Mouse (Mus musculus) MN1 (cell line): ENCODE results near the gene 3110040M04Rik.
"Not testable (repeated sequence)": the region's sequence is repeated elsewhere in the genome, so short reads cannot be mapped to it uniquely, and the experiment has no call there.

ENCODE experiments used
- DNase-seq: peaks from one replicate; pipeline ENCODE4 v3.0.0-alpha.2; 2016; ENCODE audit warnings: low spot score

The 3110040M04Rik gene

GRCm38 (mm10) chr1:151192739-151193138 lies 11.2 kb upstream of the 3110040M04Rik start:
- not testable (repeated sequence) for DNase-seq

- DNase-seq, result not testable (repeated sequence)
These were observed 7.9 kb upstream of the 3110040M04Rik start for GRCm38 (mm10) chr1:151195986-151196385.

DNA sequence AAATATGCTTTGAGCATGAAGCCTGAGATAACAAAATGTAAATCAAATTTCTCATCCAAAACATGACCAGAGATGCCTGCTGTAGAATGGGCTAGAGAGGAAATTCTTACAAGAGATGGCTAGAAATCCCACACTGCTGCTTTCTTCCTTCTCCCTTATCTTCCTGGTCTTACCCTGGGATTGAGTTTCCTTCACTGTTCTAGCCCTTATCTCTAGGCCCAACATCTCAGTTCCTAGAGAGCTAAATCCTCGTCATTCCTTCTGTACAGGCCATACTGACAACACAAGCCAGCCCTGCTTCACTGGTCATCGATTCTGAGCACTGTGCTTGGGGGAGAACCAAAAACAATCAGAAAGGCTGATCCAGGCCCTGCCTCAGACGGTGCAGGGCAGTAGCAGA lies 7.2 kb upstream of the 3110040M04Rik start:
- not testable (repeated sequence) for DNase-seq

DNA sequence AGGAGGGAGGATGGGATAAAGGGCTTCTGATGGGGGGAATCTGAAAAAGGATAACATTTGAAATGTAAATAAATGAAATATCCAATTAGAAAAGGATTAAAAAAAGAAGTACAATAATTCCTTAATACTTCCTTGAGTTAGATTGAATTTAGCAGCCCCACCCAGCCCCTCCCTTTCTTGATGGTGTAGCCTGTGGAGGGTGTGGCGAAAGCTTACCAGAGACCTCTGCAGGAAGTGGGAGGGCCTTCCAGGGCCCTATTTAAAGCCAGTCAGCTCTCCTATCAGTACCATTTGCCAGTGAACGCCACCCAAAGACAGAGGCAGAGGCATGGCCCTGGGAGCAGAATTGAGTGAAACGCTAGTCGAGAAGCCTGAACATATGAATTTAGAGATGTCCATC lies 5.8 kb upstream of the 3110040M04Rik start, which contains the start of gene Gm47995:
Gene Gm47995 (plus strand): TSS at position 329 of the 400 bp plus-strand sequence.
- DNase-seq, result not testable (repeated sequence)

DNA sequence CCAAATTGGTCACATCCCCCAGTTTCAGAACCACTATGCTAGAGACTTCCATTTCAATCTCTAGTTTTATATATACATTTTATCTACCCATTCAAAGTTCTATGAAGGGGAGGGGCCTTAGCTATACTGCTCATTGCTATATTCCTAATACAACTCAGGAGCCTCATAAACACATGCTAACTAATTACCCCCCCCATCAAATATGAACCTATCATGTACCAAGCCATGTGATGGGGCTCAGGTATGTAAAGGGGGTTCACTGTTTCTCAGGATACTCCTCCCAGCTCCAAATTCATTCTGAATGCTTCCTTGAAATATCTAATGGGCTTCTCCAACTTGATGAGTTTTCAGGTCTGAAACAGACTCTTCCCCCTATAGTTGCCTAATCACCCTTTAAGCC lies 3.3 kb upstream of the 3110040M04Rik start:
- not testable (repeated sequence) for DNase-seq

DNA sequence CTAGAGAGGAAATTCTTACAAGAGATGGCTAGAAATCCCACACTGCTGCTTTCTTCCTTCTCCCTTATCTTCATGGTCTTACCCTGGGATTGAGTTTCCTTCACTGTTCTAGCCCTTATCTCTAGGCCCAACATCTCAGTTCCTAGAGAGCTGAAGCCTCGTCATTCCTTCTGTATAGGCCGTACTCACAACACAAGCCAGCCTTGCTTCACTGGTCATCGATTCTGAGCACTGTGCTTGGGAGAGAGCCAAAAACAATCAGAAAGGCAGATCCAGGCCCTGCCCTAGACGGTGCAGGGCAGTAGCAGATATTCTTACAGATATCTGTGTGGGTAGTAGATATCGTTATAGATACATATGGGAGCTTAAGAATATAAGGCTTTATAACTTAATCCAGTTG lies 1.1 kb upstream of the 3110040M04Rik start:
- DNase-seq, result not testable (repeated sequence)

DNA sequence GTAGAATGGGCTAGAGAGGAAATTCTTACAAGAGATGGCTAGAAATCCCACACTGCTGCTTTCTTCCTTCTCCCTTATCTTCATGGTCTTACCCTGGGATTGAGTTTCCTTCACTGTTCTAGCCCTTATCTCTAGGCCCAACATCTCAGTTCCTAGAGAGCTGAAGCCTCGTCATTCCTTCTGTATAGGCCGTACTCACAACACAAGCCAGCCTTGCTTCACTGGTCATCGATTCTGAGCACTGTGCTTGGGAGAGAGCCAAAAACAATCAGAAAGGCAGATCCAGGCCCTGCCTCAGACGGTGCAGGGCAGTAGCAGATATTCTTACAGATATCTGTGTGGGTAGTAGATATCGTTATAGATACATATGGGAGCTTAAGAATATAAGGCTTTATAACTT lies 4.6 kb downstream of the 3110040M04Rik start:
- DNase-seq, result not testable (repeated sequence)

DNA sequence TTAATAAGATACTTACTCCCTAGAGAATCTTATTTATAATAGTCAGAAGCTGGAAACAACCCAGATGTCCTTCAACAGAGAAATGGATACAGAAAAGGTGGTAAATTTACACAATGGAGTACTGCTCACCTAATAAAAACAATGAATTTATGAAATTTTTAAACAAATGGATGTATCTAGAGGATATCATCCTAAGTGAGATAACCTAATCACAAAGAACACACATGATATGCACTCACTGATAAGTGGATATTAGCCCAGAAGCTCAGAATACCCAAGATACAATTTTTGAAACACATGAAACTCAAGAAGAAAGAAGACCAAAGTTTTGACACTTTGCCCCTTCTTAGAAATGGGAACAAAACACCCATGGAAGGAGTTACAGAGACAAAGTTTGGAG lies 5.0 kb downstream of the 3110040M04Rik start:
- DNase-seq, result not testable (repeated sequence)

DNA sequence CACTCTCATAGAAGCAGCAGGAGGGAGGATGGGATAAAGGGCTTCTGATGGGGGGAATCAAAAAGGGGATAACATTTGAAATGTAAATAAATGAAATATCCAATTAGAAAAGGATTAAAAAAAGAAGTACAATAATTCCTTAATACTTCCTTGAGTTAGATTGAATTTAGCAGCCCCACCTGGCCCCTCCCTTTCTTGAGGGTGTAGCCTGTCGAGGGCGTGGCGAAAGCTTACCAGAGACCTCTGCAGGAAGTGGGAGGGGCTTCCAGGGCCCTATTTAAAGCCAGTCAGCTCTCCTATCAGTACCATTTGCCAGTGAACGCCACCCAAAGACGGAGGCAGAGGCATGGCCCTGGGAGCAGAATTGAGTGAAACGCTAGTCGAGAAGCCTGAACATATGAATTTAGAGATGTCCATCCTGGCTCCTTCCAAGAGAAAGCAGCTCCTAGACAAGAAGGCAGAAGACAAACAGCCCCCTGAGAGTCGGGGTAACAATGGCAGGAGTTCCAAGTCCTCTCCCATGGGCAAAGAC lies 6.0 kb downstream of the 3110040M04Rik start, which contains the start of gene Gm47996:
Gene Gm47996 (plus strand): TSS at position 308 of the 532 bp plus-strand sequence.
- DNase-seq, result not testable (repeated sequence)

DNA sequence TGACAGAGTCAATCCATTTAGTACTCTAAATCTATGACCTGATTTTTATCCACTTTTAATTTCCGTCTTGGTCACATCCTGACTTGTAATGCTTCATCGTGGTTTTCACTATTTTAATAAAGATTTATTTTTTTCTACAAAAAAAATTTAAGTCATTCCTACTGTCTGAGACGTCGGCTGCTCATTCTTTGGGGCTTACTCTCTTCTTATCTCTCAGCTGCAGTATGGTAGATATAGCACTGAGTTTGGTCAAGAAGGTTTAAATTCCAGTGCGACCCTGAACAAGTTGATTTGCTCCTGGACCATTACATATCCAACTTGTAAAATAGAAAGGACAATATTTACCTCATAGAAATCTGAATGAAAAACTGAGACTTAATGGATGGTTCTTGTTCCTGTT lies 7.7 kb downstream of the 3110040M04Rik start:
- DNase-seq, result not testable (repeated sequence)

DNA sequence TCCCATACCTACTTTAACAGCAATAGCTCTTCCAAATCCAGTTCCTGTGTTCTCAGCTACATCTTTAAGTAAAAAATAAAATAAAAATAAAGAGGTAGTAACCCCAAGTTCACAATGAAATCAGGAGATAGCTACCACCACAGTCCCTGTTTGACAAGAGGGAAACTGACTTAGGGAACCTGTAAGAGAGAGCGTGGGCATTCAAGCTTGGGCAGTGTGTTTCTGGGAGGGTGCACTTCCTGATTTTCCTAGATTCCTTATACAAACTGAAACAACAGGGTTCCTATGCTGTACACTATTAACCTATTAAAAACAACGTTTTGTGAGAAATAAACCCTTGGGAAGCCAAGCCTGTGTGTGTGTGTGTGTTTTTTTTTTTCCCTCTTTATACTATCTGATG lies 10.9 kb downstream of the 3110040M04Rik start:
- no peak for DNase-seq

- DNase-seq, result no peak
These were observed 12.1 kb downstream of the 3110040M04Rik start for GRCm38 (mm10) chr1:151215985-151216384.

DNA sequence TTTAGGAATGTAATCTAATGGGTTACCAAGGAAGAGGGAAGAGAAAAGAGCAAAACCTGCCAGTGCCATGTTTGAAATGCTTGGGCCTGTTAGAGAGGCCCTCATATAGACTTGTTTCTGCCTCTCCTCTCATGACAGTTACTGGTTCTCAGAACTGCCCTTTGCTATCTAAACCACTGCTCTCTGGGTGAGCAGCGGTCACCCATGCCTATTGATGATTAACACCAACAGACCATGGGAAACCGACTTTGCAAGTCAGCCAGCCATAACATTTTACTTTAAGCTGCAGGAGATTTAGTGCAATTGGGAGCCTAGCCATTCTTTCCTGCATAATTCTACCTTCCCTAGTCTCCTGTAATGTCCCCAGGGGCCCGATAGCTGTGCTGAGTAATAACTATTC lies 12.5 kb downstream of the 3110040M04Rik start:
- no peak for DNase-seq

DNA sequence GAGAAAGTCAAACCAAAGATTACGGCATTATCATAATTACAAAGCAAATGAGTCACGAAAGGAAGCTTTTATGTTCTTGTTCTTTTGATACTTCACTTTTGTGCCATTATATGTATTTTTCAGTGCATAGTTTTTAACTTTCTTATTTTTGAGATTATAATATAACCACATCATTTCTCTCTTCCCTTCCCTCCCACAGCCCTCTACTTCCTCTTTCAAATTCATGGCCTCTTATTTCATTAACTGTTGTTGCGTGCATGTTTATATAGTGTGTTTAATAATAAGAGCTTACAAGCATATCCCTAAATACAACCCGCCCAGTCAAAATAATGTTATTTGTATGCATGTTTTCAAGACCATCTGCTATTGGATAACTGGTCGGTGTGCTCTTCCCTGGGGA lies 15.1 kb downstream of the 3110040M04Rik start:
- DNase-seq, result no peak

DNA sequence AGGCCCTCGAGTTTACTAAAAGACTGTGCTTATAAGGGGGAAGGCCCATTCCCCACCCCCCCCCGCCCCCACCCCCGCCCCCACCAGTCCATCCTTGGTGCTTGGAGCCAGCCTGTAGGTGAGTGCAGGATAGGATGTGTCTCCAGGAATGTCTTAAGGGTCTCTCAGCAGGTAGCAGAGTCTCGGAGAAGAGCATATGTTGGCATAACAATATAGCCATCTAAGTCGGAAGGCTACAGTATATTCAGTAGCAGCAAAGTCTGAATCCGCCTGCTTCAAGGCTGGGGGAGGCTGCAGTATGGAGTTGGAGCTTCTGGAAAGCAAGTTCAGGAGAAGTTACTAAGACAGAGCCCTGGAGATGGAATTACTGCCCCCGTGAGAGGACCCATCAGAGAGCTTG lies 16.2 kb downstream of the 3110040M04Rik start:
- no peak for DNase-seq

DNA sequence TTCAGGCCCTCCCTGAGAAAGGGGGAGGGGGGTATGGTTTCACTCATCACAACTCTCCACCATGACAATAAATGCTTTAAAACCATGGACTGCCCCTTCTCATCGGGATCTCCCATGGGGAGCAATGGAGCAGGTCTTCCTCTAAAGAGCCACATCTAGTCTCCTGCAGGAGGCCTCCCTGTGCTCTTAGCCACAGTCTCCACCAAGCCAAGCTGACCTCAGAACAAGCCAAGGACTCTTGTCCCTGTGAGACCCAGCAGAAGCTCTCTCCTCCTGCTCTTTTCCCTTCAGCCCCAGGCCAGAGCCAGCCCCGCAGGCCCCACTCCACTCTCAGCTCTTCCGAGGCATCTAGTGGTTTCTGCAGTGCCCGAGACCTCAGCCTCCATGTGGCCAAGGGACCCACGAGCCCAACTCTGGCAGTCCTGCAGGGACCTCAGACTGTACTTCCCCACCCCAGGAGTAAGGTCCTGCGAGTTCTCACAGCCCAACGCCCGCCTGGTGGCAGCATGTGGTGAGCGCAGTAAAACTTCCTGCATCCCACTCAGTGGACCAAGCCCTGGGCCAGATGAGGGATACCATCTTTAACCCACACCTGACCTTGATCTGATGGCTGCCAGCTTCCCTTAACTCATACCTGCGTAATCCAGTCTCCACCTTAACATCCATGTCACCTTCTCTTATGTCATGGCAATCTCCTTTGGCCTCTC lies 18.8 kb downstream of the 3110040M04Rik start:
- DNase-seq, result no peak

DNA sequence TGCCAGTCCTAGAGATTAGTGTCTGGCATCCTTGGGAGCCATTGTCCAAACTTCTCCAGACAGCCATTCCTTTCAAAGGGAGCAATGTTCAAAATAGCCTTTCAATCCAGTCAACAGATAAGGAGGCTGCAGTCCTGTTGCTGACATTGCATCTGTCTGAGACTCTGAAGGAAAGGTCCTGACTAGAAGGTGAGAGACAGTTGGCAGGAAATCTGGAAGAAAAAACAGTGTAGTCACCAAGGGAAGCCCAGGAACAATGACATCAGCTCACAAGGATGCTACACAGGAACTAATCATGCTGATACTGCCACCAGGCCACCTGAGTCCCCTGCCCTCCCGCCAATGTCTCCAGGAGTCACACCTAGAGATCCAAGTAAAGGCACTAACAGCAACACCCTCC lies 19.5 kb downstream of the 3110040M04Rik start:
- DNase-seq, result no peak

DNA sequence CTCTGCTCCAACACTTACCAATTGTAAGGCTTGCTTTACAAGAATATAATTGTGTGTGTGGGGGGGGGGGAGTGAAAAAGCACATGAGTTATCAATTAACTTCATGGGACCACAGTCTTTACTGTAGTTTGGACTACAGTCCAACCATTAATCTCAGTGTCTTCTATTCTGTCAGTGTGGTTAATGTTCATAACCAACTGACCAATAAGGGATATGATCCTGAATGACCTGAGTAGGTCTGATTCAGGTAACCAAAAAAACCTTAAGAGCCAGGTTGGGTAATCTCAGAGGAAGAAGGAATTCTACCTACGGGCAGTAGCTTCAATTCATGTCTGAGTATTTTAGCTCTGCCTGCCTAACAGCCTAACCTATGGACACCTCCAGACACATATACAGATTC lies 20.6 kb downstream of the 3110040M04Rik start:
- DNase-seq, result no peak

- DNase-seq, result no peak
These were observed 23.6 kb downstream of the 3110040M04Rik start for GRCm38 (mm10) chr1:151227506-151227905.

DNA sequence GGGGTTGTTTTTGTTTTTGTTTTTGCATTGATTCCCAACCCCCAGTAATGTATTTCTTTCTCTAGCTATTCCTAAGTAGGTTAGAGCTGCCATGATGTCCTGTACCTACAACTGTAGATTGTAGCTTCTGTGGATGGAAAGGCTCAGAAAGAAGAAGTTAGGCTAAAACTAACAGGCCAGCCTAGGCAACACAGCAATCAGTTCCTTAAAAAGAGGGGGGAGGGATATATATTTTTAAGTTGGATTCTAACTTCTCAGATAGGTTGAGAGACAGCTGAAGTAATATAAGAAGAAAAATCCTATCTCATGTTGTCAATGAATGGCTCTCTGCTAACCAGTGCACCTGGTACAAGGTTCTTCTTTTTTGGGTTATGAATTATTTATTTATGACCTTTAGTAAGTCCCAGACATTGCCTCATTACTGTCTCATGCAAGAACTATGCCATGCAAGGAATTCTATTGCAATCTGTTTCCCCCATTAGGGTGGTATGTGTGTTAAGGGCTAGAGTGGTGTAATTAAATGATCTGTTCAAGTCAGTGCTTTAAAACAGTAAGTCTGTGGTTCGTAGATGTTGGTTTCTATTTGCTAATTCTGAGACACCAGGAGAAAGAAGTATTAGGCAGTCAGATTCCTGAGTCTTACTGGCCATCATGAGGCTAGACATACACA lies 24.5 kb downstream of the 3110040M04Rik start:
- no peak for DNase-seq

GRCm38 (mm10) chr1:151232346-151232745 lies 28.4 kb downstream of the 3110040M04Rik start:
- DNase-seq, result no peak

GRCm38 (mm10) chr1:151233756-151234155 lies 29.8 kb downstream of the 3110040M04Rik start:
- DNase-seq, result no peak

DNA sequence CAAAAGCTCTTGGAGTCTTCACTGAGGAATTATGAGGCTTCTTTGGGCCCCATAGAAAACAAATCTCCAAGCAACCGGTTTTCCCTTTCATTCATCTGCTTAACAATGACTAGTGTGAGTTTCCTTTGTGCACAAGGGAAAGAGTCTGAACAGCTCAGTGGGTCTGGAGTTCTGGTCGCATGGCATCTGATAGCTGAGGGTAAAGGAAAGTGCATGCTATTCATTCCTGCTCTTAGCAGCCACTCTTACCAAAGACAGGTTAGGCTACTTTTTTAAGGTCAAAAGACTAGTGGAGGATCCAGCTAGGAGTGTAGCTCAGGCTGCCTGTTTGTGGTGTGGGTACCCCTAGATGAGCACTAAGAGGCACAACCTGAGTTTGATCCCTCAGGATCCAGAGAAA lies 31.7 kb downstream of the 3110040M04Rik start:
- no peak for DNase-seq
